Mouse (Mus musculus) spleen, embryonic (tissue): ENCODE measurements around the gene Scfd2.

Experiments used
- CTCF ChIA-PET: fragments of 350-600 bp; sonication (Branson Sonifier 250); formaldehyde crosslinking; loops from one replicate; lab custom pipeline; 2022; lab: Charles Lee

The Scfd2 gene

GRCm38 (mm10) chr5:74456759-74457158 is 74.8 kb downstream of the Scfd2 start:
- CTCF ChIA-PET = no interaction called here

- CTCF ChIA-PET = no interaction called here
These were observed 75.9 kb downstream of the Scfd2 start for GRCm38 (mm10) chr5:74455510-74456269.

GRCm38 (mm10) chr5:74455094-74455493 is 76.5 kb downstream of the Scfd2 start:
- CTCF ChIA-PET = no interaction called here

- CTCF ChIA-PET = no interaction called here
These were observed 80.6 kb downstream of the Scfd2 start for GRCm38 (mm10) chr5:74450977-74451376.

GRCm38 (mm10) chr5:74447517-74448334 is 83.8 kb downstream of the Scfd2 start:
- CTCF ChIA-PET = no interaction called here

- CTCF ChIA-PET = no interaction called here
These were observed 85.7 kb downstream of the Scfd2 start for GRCm38 (mm10) chr5:74445861-74446260.

- CTCF ChIA-PET = no interaction called here
These were observed 93.2 kb downstream of the Scfd2 start for GRCm38 (mm10) chr5:74438353-74438752.

GRCm38 (mm10) chr5:74433580-74434147 is 97.9 kb downstream of the Scfd2 start:
- CTCF ChIA-PET = interaction anchor here (0.6 to 0.7 kb wide), 2 partner anchors 185 to 1620 kb away, joined by 4 to 18 read pairs; no protein-coding TSS in a partner anchor

- CTCF ChIA-PET = interaction anchor here (0.6 to 0.7 kb wide), 2 partner anchors 186 to 1620 kb away, joined by 4 to 18 read pairs; no protein-coding TSS in a partner anchor
These were observed 98.5 kb downstream of the Scfd2 start for GRCm38 (mm10) chr5:74432879-74433539.

- CTCF ChIA-PET = interaction anchor here (0.7 kb wide), 1 partner anchor 725 kb away, joined by 13 read pairs; no protein-coding TSS in a partner anchor
These were observed 110.9 kb downstream of the Scfd2 start for GRCm38 (mm10) chr5:74420615-74421132.

- CTCF ChIA-PET = no interaction called here
These were observed 119.0 kb downstream of the Scfd2 start for GRCm38 (mm10) chr5:74412557-74412956.

GRCm38 (mm10) chr5:74404887-74405286 is 126.7 kb downstream of the Scfd2 start:
- CTCF ChIA-PET = interaction anchor here (1.0 kb wide), 1 partner anchor 9 kb away, joined by 3 read pairs; no protein-coding TSS in a partner anchor

- CTCF ChIA-PET = no interaction called here
These were observed 127.5 kb downstream of the Scfd2 start for GRCm38 (mm10) chr5:74404083-74404482.

GRCm38 (mm10) chr5:74402626-74403025 is 128.9 kb downstream of the Scfd2 start:
- CTCF ChIA-PET = no interaction called here

GRCm38 (mm10) chr5:74391806-74392205 is 139.8 kb downstream of the Scfd2 start:
- CTCF ChIA-PET = no interaction called here

- CTCF ChIA-PET = no interaction called here
These were observed 140.2 kb downstream of the Scfd2 start for GRCm38 (mm10) chr5:74391346-74391745.

GRCm38 (mm10) chr5:74388849-74389248 is 142.7 kb downstream of the Scfd2 start:
- CTCF ChIA-PET = no interaction called here

GRCm38 (mm10) chr5:74388101-74388500 is 143.5 kb downstream of the Scfd2 start:
- CTCF ChIA-PET = no interaction called here

GRCm38 (mm10) chr5:74387143-74387886 is 144.2 kb downstream of the Scfd2 start:
- CTCF ChIA-PET = no interaction called here

GRCm38 (mm10) chr5:74380045-74380444 is 151.5 kb downstream of the Scfd2 start:
- CTCF ChIA-PET = no interaction called here

GRCm38 (mm10) chr5:74366710-74367101 is 164.9 kb downstream of the Scfd2 start:
- CTCF ChIA-PET = no interaction called here
